Mouse (Mus musculus) stomach, postnatal 0 days (tissue): ENCODE measurements at regions not wholly inside any gene's neighbourhood (a gene's known extent, or its start where the extent isn't known, plus 50 kb on each side); places are given as distances from the start of the nearest gene placed in this dataset.

Experiments used
- CTCF ChIP-seq: IDR thresholded peaks from 2 replicates; pipeline ENCODE4 v1.5.1; 2016; ENCODE audit warnings: antibody characterized with exemption, low read depth, mild to moderate bottlenecking, moderate library complexity
- EP300 ChIP-seq: optimal IDR thresholded peaks from 2 replicates; pipeline ENCODE3; 2016; ENCODE audit warnings: antibody characterized with exemption

- TF ChIP-seq CTCF, result no peak
- TF ChIP-seq EP300, result no peak
These were observed 234.8 kb upstream of the Meis1 start for GRCm38 (mm10) chr11:19253605-19254004.
